Comparison of ENCODE assay signal across 8 mouse cellular contexts in the genomic region with DNA sequence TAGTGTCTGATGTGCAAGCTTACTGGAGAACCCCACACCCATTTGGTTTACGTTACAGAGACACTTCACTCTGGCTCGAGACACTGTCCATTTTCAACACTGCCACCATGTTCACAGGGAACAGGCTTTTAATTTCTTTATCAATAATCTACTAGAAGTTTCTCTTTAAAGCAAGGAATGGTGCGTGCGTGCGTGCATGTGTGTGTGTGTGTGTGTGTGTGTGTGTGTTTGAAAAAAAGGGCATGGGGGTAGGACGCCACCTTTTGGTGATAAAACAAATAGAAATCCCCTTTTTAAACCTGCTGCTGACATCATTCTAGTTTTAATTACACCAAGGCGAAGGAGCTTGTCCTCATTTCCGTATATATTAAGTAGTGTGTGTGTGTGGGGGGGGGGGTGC. TPM values are rescaled to one million over a fixed set of nuclear protein-coding genes. Genes with fewer than 3 reads are reported as not detected.
DNase-seq lines count a peak whose midpoint lies in the region; ATAC-seq and TF ChIP-seq lines count a peak whose summit lies in the region.

No protein-coding gene starts in this region.

- no peak overlapping the region for H3K4me3 ChIP-seq in liver, postnatal 0 days (ENCODE audit: low read depth, low read length)
- no peak overlapping the region for H3K4me3 ChIP-seq in liver, embryonic 11.5 days (ENCODE audit: low read depth, low read length)
- H3K4me3 ChIP-seq in E14TG2a.4 (replicated peaks; ENCODE audit: low read length) = no peak overlapping the region

- peak; percentile 9 for DNase-seq in gastrocnemius, postnatal 14 days
- no peak for DNase-seq in gastrocnemius, adult 8-10 months (ENCODE audit: low spot score in 2 of 2)
- DNase-seq in liver, postnatal 0 days = no peak
- no peak for DNase-seq in liver, embryonic 11.5 days (ENCODE audit: low spot score)
- peak; percentile 29 for DNase-seq in embryo, embryonic 11 days
- peak; percentile 61 for DNase-seq in thymus, postnatal 4 days
- DNase-seq in right cerebral cortex, adult 18-20 months = no peak

- H3K9ac ChIP-seq in liver, postnatal 0 days (replicated peaks) = no peak overlapping the region
- no peak overlapping the region for H3K9ac ChIP-seq in liver, embryonic 11.5 days (ENCODE audit: low read depth, low read length)

- no peak overlapping the region for H3K27ac ChIP-seq in liver, postnatal 0 days (ENCODE audit: low read depth)
- H3K27ac ChIP-seq in liver, embryonic 11.5 days (ENCODE audit: low read depth, low read length) = no peak overlapping the region

- no peak for ATAC-seq in liver, postnatal 0 days
- no peak for ATAC-seq in liver, embryonic 11.5 days (replicated peaks; ENCODE audit: low FRiP score)

- TF ChIP-seq CTCF in liver, postnatal 0 days (IDR thresholded peaks at IDR 0.05; ENCODE audit: low read depth) = peak; percentile 51
- TF ChIP-seq CTCF in E14TG2a.4 (conservative IDR thresholded peaks at IDR 0.05; ENCODE audit: low read length) = 0 out of 2 replicates have a peak, but pooled peaks have one; percentile 2

- peaks cover 5% of the 10 kb centered on the region; the same call in 1 of the 2 replicates for H3K9me3 ChIP-seq in liver, postnatal 0 days (ENCODE audit: low read length)
- H3K9me3 ChIP-seq in liver, embryonic 11.5 days (ENCODE audit: control insufficient read depth, low read length) = peaks cover 5% of the 10 kb centered on the region; the same call in 1 of the 2 replicates
- H3K9me3 ChIP-seq in E14TG2a.4 (ENCODE audit: low read length) = peaks cover 5% of the 10 kb centered on the region; the same call in 1 of the 2 replicates

- no peaks in the 10 kb centered on the region for H3K27me3 ChIP-seq in liver, postnatal 0 days (ENCODE audit: insufficient read depth, low read length)
- no peaks in the 10 kb centered on the region for H3K27me3 ChIP-seq in liver, embryonic 11.5 days (replicated peaks; ENCODE audit: control insufficient read depth, insufficient read depth, low read length)
- H3K27me3 ChIP-seq in E14TG2a.4 (ENCODE audit: insufficient read depth, low read length) = peaks cover 24% of the 10 kb centered on the region

- H3K4me2 ChIP-seq in liver, postnatal 0 days (ENCODE audit: low read depth, low read length) = no peak overlapping the region
- H3K4me2 ChIP-seq in liver, embryonic 11.5 days = no peak overlapping the region

- no peaks in the 10 kb centered on the region for H3K4me1 ChIP-seq in liver, postnatal 0 days (ENCODE audit: insufficient read depth)
- 0 out of 2 replicates have a peak, but pooled peaks cover 3% of the 10 kb centered on the region for H3K4me1 ChIP-seq in liver, embryonic 11.5 days (replicated peaks; ENCODE audit: control insufficient read depth, insufficient read depth, low read length)
- peaks cover 17% of the 10 kb centered on the region for H3K4me1 ChIP-seq in E14TG2a.4 (replicated peaks; ENCODE audit: low read depth, low read length)

- no peak for TF ChIP-seq EP300 in liver, postnatal 0 days (IDR thresholded peaks at IDR 0.05; ENCODE audit: low read depth)

- no peaks in the 10 kb centered on the region for H3K36me3 ChIP-seq in liver, postnatal 0 days (replicated peaks; ENCODE audit: insufficient read depth, low read length)
- peaks cover 6% of the 10 kb centered on the region; the same call in 1 of the 2 replicates for H3K36me3 ChIP-seq in liver, embryonic 11.5 days (ENCODE audit: control insufficient read depth, insufficient read depth, low read length)
- no peaks in the 10 kb centered on the region for H3K36me3 ChIP-seq in E14TG2a.4 (ENCODE audit: insufficient read depth, low read length)

- intact Hi-C loops in gastrocnemius, postnatal 14 days (cut with DNase I; ENCODE audit: low total_unique reads) = no loop called here

- 62% methylated on average over 8 of the region's 8 CpGs for WGBS in liver, postnatal 0 days (ENCODE audit: insufficient replicate concordance)
- 63% methylated on average over 8 of the region's 8 CpGs for WGBS in liver, embryonic 11.5 days

RNA-seq across cellular contexts. Expression of a gene that starts 2.8 kb away (rescaled TPM):
- 10 to 100 TPM; 18.0 to 20.7 TPM for total RNA-seq in gastrocnemius, postnatal 14 days (2021)
- total RNA-seq in gastrocnemius, adult 8-10 months (2022) = 10 to 100 TPM; 10.0 to 15.5 (median 13.9) TPM
- 18.4 and 18.9 TPM in 2 replicates for polyA plus RNA-seq in liver, postnatal 0 days (2015; fragmentation: Nextera tagmentation; extraction: Ambion mirVana)
- 62.1 and 67.8 TPM in 2 replicates for polyA plus RNA-seq in liver, embryonic 11.5 days (2014; fragmentation: Nextera tagmentation; extraction: Ambion mirVana)

Comparison
In these comparisons a context has a peak if more than half of its experiments do, and no peak if none do; other contexts are left out.
1. DNase-seq: peak in gastrocnemius, postnatal 14 days (single experiment), embryo, embryonic 11 days (single experiment) and thymus, postnatal 4 days (single experiment); none in gastrocnemius, adult 8-10 months (0 of 2), liver, postnatal 0 days (single experiment), liver, embryonic 11.5 days (single experiment) and right cerebral cortex, adult 18-20 months (single experiment).